Mouse (Mus musculus) kidney, postnatal 0 days (tissue): ENCODE measurements at regions not wholly inside any gene's neighbourhood (a gene's known extent, or its start where the extent isn't known, plus 50 kb on each side); places are given as distances from the start of the nearest gene placed in this dataset.

ENCODE experiments used
- ATAC-seq: fragments of 200-750 bp; cut with Nextera tagmentation; replicated peaks from 2 replicates; pipeline ENCODE4 v1.8.0; 2017; ENCODE audit warnings: low read depth, moderate number of reproducible peaks, moderate TSS enrichment, moderate library complexity; ENCODE audit not compliant: low FRiP score
- DNase-seq: peaks from one replicate; pipeline ENCODE4 v3.0.0-alpha.2; 2016; ENCODE audit warnings: low spot score
- H3K27ac ChIP-seq: fragments of 300-500 bp; sonication (generic); 2 replicates; pipeline ENCODE4 v1.5.1; 2014; ENCODE audit warnings: mild to moderate bottlenecking
- H3K27me3 ChIP-seq: fragments of 300-500 bp; sonication (generic); 2 replicates; pipeline ENCODE4 v1.6.1; 2014; ENCODE audit warnings: low read length, mixed read lengths; ENCODE audit not compliant: insufficient read depth
- H3K36me3 ChIP-seq: fragments of 300-500 bp; sonication (generic); 2 replicates; pipeline ENCODE4 v1.6.1; 2014; ENCODE audit warnings: low read length, mixed read lengths; ENCODE audit not compliant: insufficient read depth
- H3K4me1 ChIP-seq: fragments of 300-500 bp; sonication (generic); replicated peaks from 2 replicates; pipeline ENCODE4 v1.6.1; 2014; ENCODE audit warnings: antibody characterized with exemption, low read length, mixed read lengths; ENCODE audit not compliant: insufficient read depth
- H3K4me2 ChIP-seq: fragments of 300-500 bp; sonication (generic); 2 replicates; pipeline ENCODE4 v1.6.1; 2014; ENCODE audit warnings: mild to moderate bottlenecking, low read length, moderate library complexity, mixed read lengths
- H3K4me3 ChIP-seq: fragments of 300-500 bp; sonication (generic); replicated peaks from 2 replicates; pipeline ENCODE4 v1.5.1; 2014; ENCODE audit warnings: low read depth, low read length
- H3K9ac ChIP-seq: fragments of 300-500 bp; sonication (generic); 2 replicates; pipeline ENCODE4 v1.6.1; 2014; ENCODE audit warnings: low read depth, low read length
- H3K9me3 ChIP-seq: fragments of 300-500 bp; sonication (generic); replicated peaks from 2 replicates; pipeline ENCODE4 v1.6.1; 2016; ENCODE audit warnings: low read length, inconsistent platforms, mixed read lengths
- CTCF ChIP-seq: IDR thresholded peaks from 2 replicates; pipeline ENCODE4 v1.5.1; 2016; ENCODE audit warnings: antibody characterized with exemption, low read depth, mild to moderate bottlenecking, moderate library complexity
- WGBS: fragments of 180-500 bp; shearing (Covaris S2); extraction: QIAGEN DNeasy Blood & Tissue Kit; methylation state at CpG from one replicate; pipeline ENCODE4 v1.1.7; 2014; 5-methylcytosine and 5-hydroxymethylcytosine counted together

- DNase-seq: no peak
- Histone ChIP-seq H3K4me2 (no peak overlapping the region), H3K9me3 (no peaks in the 10 kb centered on the region), H3K36me3 (no peaks in the 10 kb centered on the region), H3K4me1 (no peaks in the 10 kb centered on the region), H3K4me3 (no peak overlapping the region), H3K27ac (no peak overlapping the region), H3K9ac (no peak overlapping the region), H3K27me3 (no peaks in the 10 kb centered on the region)
- ATAC-seq: no peak
- WGBS: 76% methylated on average over 2 of the region's 2 CpGs
- TF ChIP-seq CTCF: no peak
Measured at GRCm38 (mm10) chr11:30364591-30364990, 96.6 kb upstream of the Sptbn1 start.

- Histone ChIP-seq H3K9me3 (no peaks in the 10 kb centered on the region), H3K4me2 (no peak overlapping the region), H3K4me3 (no peak overlapping the region), H3K9ac (no peak overlapping the region), H3K27me3 (no peaks in the 10 kb centered on the region), H3K27ac (no peak overlapping the region), H3K4me1 (no peaks in the 10 kb centered on the region), H3K36me3 (no peaks in the 10 kb centered on the region)
- 74% methylated on average over 3 of the region's 3 CpGs for WGBS
- TF ChIP-seq CTCF: no peak
- no peak for ATAC-seq
- no peak for DNase-seq
Measured at GRCm38 (mm10) chr11:30358196-30358595, 90.2 kb upstream of the Sptbn1 start.

- H3K36me3 ChIP-seq: no peaks in the 10 kb centered on the region
- no peak for TF ChIP-seq CTCF
- no peaks in the 10 kb centered on the region for H3K27me3 ChIP-seq
- ATAC-seq: no peak
- no peaks in the 10 kb centered on the region for H3K9me3 ChIP-seq
- H3K27ac ChIP-seq: no peak overlapping the region
- H3K4me2 ChIP-seq: no peak overlapping the region
- H3K4me1 ChIP-seq: no peaks in the 10 kb centered on the region
- H3K9ac ChIP-seq: no peak overlapping the region
- no peak overlapping the region for H3K4me3 ChIP-seq
- DNase-seq: no peak
Measured at GRCm38 (mm10) chr11:30355356-30355755, 87.4 kb upstream of the Sptbn1 start.

GRCm38 (mm10) chr11:30326371-30326770 lies 58.4 kb upstream of the Sptbn1 start:
- no peaks in the 10 kb centered on the region for H3K4me1 ChIP-seq
- no peak for DNase-seq
- no peak for ATAC-seq
- 77% methylated on average over 2 of the region's 2 CpGs for WGBS
- no peak for TF ChIP-seq CTCF
- no peak overlapping the region for H3K27ac ChIP-seq
- H3K4me2 ChIP-seq: no peak overlapping the region
- H3K4me3 ChIP-seq: no peak overlapping the region
- no peaks in the 10 kb centered on the region for H3K9me3 ChIP-seq
- no peak overlapping the region for H3K9ac ChIP-seq
- H3K27me3 ChIP-seq: no peaks in the 10 kb centered on the region
- no peaks in the 10 kb centered on the region for H3K36me3 ChIP-seq
